Comparison of ENCODE assay signal across 8 mouse cellular contexts in the genomic region with DNA sequence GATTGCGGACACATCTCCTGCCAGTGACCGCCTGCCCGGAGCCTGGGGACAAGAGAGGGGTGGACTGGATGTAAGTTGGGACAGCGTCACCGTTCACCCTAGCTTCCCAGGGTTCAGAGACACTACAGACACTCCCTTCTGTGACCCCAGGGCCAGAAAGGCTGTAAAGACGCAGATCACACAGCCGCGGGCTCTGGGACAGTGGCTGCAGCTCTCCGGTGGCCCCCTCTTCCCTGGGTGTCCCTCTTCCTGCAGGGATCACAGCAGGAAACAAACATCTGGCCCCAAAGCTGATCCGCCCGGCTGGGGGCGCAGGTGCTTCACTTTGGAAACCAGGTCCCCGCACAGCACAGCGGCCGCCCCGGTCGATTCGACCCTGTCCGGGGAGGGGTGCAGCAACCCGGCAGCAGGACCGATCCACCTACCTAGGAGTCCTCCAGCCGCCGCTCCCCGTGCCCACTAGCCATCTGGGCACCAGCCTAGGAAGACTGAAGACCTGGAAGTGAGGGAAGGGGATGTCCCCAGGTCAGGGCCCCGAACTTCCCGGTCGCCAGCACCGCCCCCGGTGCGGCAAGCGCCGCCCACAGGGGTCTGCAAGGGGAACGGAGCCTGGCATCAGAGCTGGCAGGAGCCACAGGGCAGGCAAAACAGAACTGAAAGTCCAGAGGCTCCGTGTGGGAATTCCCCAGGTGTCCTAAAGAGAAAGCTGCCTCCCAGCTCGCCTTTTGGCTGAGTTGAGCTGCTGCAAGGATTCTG. TPM values are rescaled to one million over a fixed set of nuclear protein-coding genes. Genes with fewer than 3 reads are reported as not detected.
DNase-seq lines count a peak whose midpoint lies in the region; ATAC-seq and TF ChIP-seq lines count a peak whose summit lies in the region.

Tlr2 (minus strand) TSS at position 673 of the 756 bp plus-strand sequence.

- H3K9me3 ChIP-seq in erythroblast, embryonic 14.5 days (ENCODE audit: control insufficient read depth, low read length), result no peaks in the 10 kb centered on the region
- no peaks in the 10 kb centered on the region for H3K9me3 ChIP-seq in embryonic facial prominence, embryonic 12.5 days
- no peaks in the 10 kb centered on the region for H3K9me3 ChIP-seq in heart, embryonic 11.5 days (replicated peaks; ENCODE audit: control insufficient read depth, low read length)
- no peaks in the 10 kb centered on the region for H3K9me3 ChIP-seq in neural tube, embryonic 12.5 days
- H3K9me3 ChIP-seq in stomach, embryonic 16.5 days (replicated peaks; ENCODE audit: control insufficient read depth, low read length), result no peaks in the 10 kb centered on the region

- DNase-seq in kidney, adult 9 months, result peak; percentile 64
- DNase-seq in lung, adult 2 months, result peak; percentile 76

- no peaks in the 10 kb centered on the region for H3K36me3 ChIP-seq in erythroblast, embryonic 14.5 days (ENCODE audit: control insufficient read depth)
- no peaks in the 10 kb centered on the region for H3K36me3 ChIP-seq in embryonic facial prominence, embryonic 12.5 days
- H3K36me3 ChIP-seq in heart, embryonic 11.5 days (ENCODE audit: control insufficient read depth, insufficient read depth, low read length), result no peaks in the 10 kb centered on the region
- no peaks in the 10 kb centered on the region for H3K36me3 ChIP-seq in neural tube, embryonic 12.5 days
- no peaks in the 10 kb centered on the region for H3K36me3 ChIP-seq in stomach, embryonic 16.5 days (ENCODE audit: control insufficient read depth, insufficient read depth, low read length)

- peak within 1 kb of the TSS; percentile 92 for H3K4me2 ChIP-seq in embryonic facial prominence, embryonic 12.5 days (replicated peaks)
- peak within 1 kb of the TSS; percentile 79 for H3K4me2 ChIP-seq in heart, embryonic 11.5 days
- H3K4me2 ChIP-seq in neural tube, embryonic 12.5 days (replicated peaks), result peak within 1 kb of the TSS; percentile 93
- peak within 1 kb of the TSS; percentile 92 for H3K4me2 ChIP-seq in stomach, embryonic 16.5 days (ENCODE audit: low read depth, low read length)

- H3K9ac ChIP-seq in embryonic facial prominence, embryonic 12.5 days, result peak within 1 kb of the TSS; percentile 66
- H3K9ac ChIP-seq in heart, embryonic 11.5 days (ENCODE audit: low read depth, low read length), result peak within 1 kb of the TSS; percentile 73
- peak within 1 kb of the TSS; percentile 59 for H3K9ac ChIP-seq in neural tube, embryonic 12.5 days
- H3K9ac ChIP-seq in stomach, embryonic 16.5 days (ENCODE audit: low read length), result peak within 1 kb of the TSS; percentile 87

- peaks cover 2% of the 10 kb centered on the region; the same call in 1 of the 2 replicates for H3K4me1 ChIP-seq in erythroblast, embryonic 14.5 days (ENCODE audit: control insufficient read depth)
- no peaks in the 10 kb centered on the region for H3K4me1 ChIP-seq in embryonic facial prominence, embryonic 12.5 days
- no peaks in the 10 kb centered on the region for H3K4me1 ChIP-seq in heart, embryonic 11.5 days (ENCODE audit: control insufficient read depth, insufficient read depth, low read length)
- peaks cover 2% of the 10 kb centered on the region for H3K4me1 ChIP-seq in lung, adult 2 months (ENCODE audit: control insufficient read depth, insufficient read depth, low read length)
- H3K4me1 ChIP-seq in neural tube, embryonic 12.5 days, result peaks cover 8% of the 10 kb centered on the region
- H3K4me1 ChIP-seq in stomach, embryonic 16.5 days (ENCODE audit: control insufficient read depth, insufficient read depth, low read length), result 0 out of 2 replicates have a peak, but pooled peaks cover 3% of the 10 kb centered on the region

- TF ChIP-seq CTCF in lung, adult 2 months (IDR thresholded peaks at IDR 0.05; ENCODE audit: insufficient read depth, low read length), result peak; percentile 37; the same call in 1 of the 2 replicates

- no peak for ATAC-seq in erythroblast, adult 5-6 weeks (replicated peaks; ENCODE audit: low FRiP score, poor library complexity, severe bottlenecking)
- peak; percentile 74 for ATAC-seq in embryonic facial prominence, embryonic 12.5 days (ENCODE audit: insufficient number of reproducible peaks, insufficient read depth, low FRiP score, low TSS enrichment)
- ATAC-seq in heart, embryonic 11.5 days (replicated peaks; ENCODE audit: insufficient number of reproducible peaks, low FRiP score, low TSS enrichment), result peak; percentile 77
- ATAC-seq in neural tube, embryonic 12.5 days (ENCODE audit: low FRiP score, low read depth), result peak; percentile 82
- peak; percentile 87 for ATAC-seq in stomach, embryonic 16.5 days (ENCODE audit: insufficient read depth, low FRiP score)

- WGBS in embryonic facial prominence, embryonic 12.5 days, result 2% methylated on average over 35 of the region's 35 CpGs
- 1% methylated on average over 35 of the region's 35 CpGs for WGBS in heart, embryonic 11.5 days (ENCODE audit: insufficient replicate concordance)
- WGBS in lung, adult 2 months, result under 1% methylated on average over 35 of the region's 35 CpGs
- 1% methylated on average over 35 of the region's 35 CpGs for WGBS in neural tube, embryonic 12.5 days
- under 1% methylated on average over 35 of the region's 35 CpGs for WGBS in stomach, embryonic 16.5 days

- H3K27ac ChIP-seq in embryonic facial prominence, embryonic 12.5 days, result no peak within 1 kb of the TSS
- H3K27ac ChIP-seq in heart, embryonic 11.5 days (ENCODE audit: low read depth, low read length), result no peak within 1 kb of the TSS
- H3K27ac ChIP-seq in neural tube, embryonic 12.5 days, result no peak within 1 kb of the TSS
- H3K27ac ChIP-seq in stomach, embryonic 16.5 days (ENCODE audit: low read length), result no peak within 1 kb of the TSS

- TF ChIP-seq POLR2A in lung, adult 2 months (IDR thresholded peaks at IDR 0.05; ENCODE audit: borderline replicate concordance, extremely low read depth, low read depth, low read length), result peak; percentile 29; the same call in 1 of the 2 replicates

- H3K27me3 ChIP-seq in erythroblast, embryonic 14.5 days (ENCODE audit: control insufficient read depth), result peaks cover 19% of the 10 kb centered on the region
- H3K27me3 ChIP-seq in embryonic facial prominence, embryonic 12.5 days, result no peaks in the 10 kb centered on the region; the same call in 1 of the 2 replicates
- no peaks in the 10 kb centered on the region for H3K27me3 ChIP-seq in heart, embryonic 11.5 days (ENCODE audit: control insufficient read depth, insufficient read depth, low read length)
- 0 out of 2 replicates have a peak, but pooled peaks cover 3% of the 10 kb centered on the region for H3K27me3 ChIP-seq in neural tube, embryonic 12.5 days (replicated peaks)
- H3K27me3 ChIP-seq in stomach, embryonic 16.5 days (ENCODE audit: control insufficient read depth, insufficient read depth, low read length), result no peaks in the 10 kb centered on the region

- peak within 1 kb of the TSS; percentile 49 for H3K4me3 ChIP-seq in erythroblast, embryonic 14.5 days (replicated peaks)
- peak within 1 kb of the TSS; percentile 61 for H3K4me3 ChIP-seq in embryonic facial prominence, embryonic 12.5 days
- H3K4me3 ChIP-seq in heart, embryonic 11.5 days (ENCODE audit: low read depth, low read length), result peak within 1 kb of the TSS; percentile 59
- H3K4me3 ChIP-seq in lung, adult 2 months (replicated peaks; ENCODE audit: extremely low read depth, low read depth, low read length), result peak within 1 kb of the TSS; percentile 61
- peak within 1 kb of the TSS; percentile 54 for H3K4me3 ChIP-seq in neural tube, embryonic 12.5 days
- peak within 1 kb of the TSS; percentile 84 for H3K4me3 ChIP-seq in stomach, embryonic 16.5 days (replicated peaks; ENCODE audit: low read length)

RNA-seq across cellular contexts. Expression of gene Tlr2, which starts in this region (rescaled TPM):
- polyA plus RNA-seq in erythroblast, embryonic 14.5 days (2012), result 0.02 TPM in 1 of 2 replicates, not detected in the other
- total RNA-seq in erythroblast, adult 5-6 weeks (2015; ENCODE audit: low replicate concordance), result 1.5 and 5.9 TPM in 2 replicates
- 4.4 and 5.6 TPM in 2 replicates for total RNA-seq in erythroblast, adult 5-6 weeks (2017; ENCODE audit: low replicate concordance)
- 4.2 and 4.6 TPM in 2 replicates for polyA plus RNA-seq in embryonic facial prominence, embryonic 12.5 days (2016; fragmentation: Nextera tagmentation; extraction: Ambion mirVana)
- 2.3 and 2.6 TPM in 2 replicates for polyA plus RNA-seq in heart, embryonic 11.5 days (2014; fragmentation: Nextera tagmentation; extraction: Ambion mirVana)
- 7.2 and 10.0 TPM in 2 replicates for polyA plus RNA-seq in lung, adult 2 months (2012; rRNA removed)
- polyA plus RNA-seq in neural tube, embryonic 12.5 days (2016; fragmentation: Nextera tagmentation; extraction: Ambion mirVana), result 1.5 and 1.7 TPM in 2 replicates
- polyA plus RNA-seq in stomach, embryonic 16.5 days (2015; fragmentation: Nextera tagmentation; extraction: Ambion mirVana), result 5.9 and 6.3 TPM in 2 replicates
